Mouse (Mus musculus): ENCODE measurements around the gene Mmd. TPM values are rescaled to one million over a fixed set of nuclear protein-coding genes. Genes with fewer than 3 reads are reported as not detected.

Gene Mmd
- total RNA-seq, 2 experiments from 2014 or later: 32.3 to 34.8 TPM

Other genes with a start within 250 kb of the Mmd start
- 1 to 10 TPM; 4.0 TPM for gene Pctp, start 246.6 kb upstream of the Mmd start, total RNA-seq (2021)
- gene Tmem100, start 219.1 kb upstream of the Mmd start, total RNA-seq (2021): 10 to 100 TPM; 16.9 to 23.8 TPM
- 10 to 100 TPM; 13.2 to 14.5 TPM for gene Gm45716, start 61.8 kb upstream of the Mmd start, total RNA-seq (2021)
- 10 to 100 TPM; 16.3 to 25.0 TPM for gene Hlf, start 141.4 kb downstream of the Mmd start, total RNA-seq (2021)